Mouse (Mus musculus) cerebellum, adult 11-12 months (tissue): ENCODE results near the gene Ube2a.

Experiments
- DNase-seq: peaks from one replicate; pipeline ENCODE4 v3.0.0; 2022

Ube2a gene

GRCm38 (mm10) chrX:36902321-36903114 is 28.8 kb downstream of the Ube2a start, which contains the start of gene Nkrf:
Gene Nkrf, minus strand, starts transcription at chrX:36902899.
- DNase-seq: peak; percentile 45

GRCm38 (mm10) chrX:36903115-36903768 is 29.5 kb downstream of the Ube2a start:
- DNase-seq: peak; percentile 93

- no peak for DNase-seq
These were observed 32.8 kb downstream of the Ube2a start for GRCm38 (mm10) chrX:36906539-36906938.

- DNase-seq: peak; percentile 17
These were observed 37.6 kb downstream of the Ube2a start for GRCm38 (mm10) chrX:36911343-36911742.

- no peak for DNase-seq
These were observed 44.0 kb downstream of the Ube2a start for GRCm38 (mm10) chrX:36917749-36918148.

GRCm38 (mm10) chrX:36921346-36921745 is 47.6 kb downstream of the Ube2a start:
- DNase-seq: no peak

- DNase-seq: no peak
These were observed 55.1 kb downstream of the Ube2a start for GRCm38 (mm10) chrX:36928791-36929190.

GRCm38 (mm10) chrX:36929694-36930093 is 56.0 kb downstream of the Ube2a start:
- DNase-seq: no peak

- no peak for DNase-seq
These were observed 56.9 kb downstream of the Ube2a start for GRCm38 (mm10) chrX:36930574-36930973.
